In the genomic region with DNA sequence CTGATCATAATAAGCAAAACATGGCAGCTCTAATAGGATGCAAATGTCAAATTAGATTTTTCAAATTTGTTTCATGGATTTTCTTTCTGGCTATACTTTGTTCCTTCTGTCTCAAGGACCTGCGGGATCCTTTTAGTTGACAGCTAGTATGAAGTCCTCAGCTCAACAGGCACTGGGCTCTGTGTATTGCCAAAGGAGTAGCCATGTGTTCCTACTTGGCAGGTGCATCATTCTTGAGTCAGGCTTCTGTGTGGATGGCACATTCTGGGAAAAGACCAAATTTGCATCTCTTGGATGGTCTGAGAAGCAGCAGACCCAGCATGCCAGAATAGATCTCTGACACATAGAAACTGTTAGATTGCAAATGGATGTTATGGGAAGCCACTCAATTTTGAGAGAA, we compare ENCODE assay signal across 18 mouse cellular contexts.
DNase-seq lines count a peak whose midpoint lies in the region; ATAC-seq lines count a peak whose summit lies in the region.
"Had no signal": no experiment of that assay in that cellular context is flagged by ENCODE, and none has a peak within 500 bp of the region (broad histone marks: within the 10 kb centered on the region; RNA-seq: fewer than 3 reads in every experiment).

No protein-coding gene starts in this region.

- H3K9me3 ChIP-seq in liver, embryonic 12.5 days (replicated peaks) = no peaks in the 10 kb centered on the region
- H3K9me3 ChIP-seq: forebrain, embryonic 13.5 days; limb, embryonic 12.5 days; liver, embryonic 15.5 days had no signal

- ATAC-seq in liver, embryonic 12.5 days = no peak
- ATAC-seq: forebrain, embryonic 13.5 days had no signal

- no peak overlapping the region for H3K9ac ChIP-seq in liver, embryonic 12.5 days
- H3K9ac ChIP-seq: forebrain, embryonic 13.5 days; limb, embryonic 12.5 days; liver, embryonic 15.5 days had no signal

- WGBS in liver, embryonic 12.5 days (ENCODE audit: insufficient replicate concordance) = 69% methylated on average over 1 of the region's 1 CpGs

- H3K36me3 ChIP-seq in liver, embryonic 12.5 days = no peaks in the 10 kb centered on the region
- H3K36me3 ChIP-seq: limb, embryonic 12.5 days; liver, embryonic 15.5 days had no signal

- no peak overlapping the region for H3K4me2 ChIP-seq in liver, embryonic 12.5 days
- H3K4me2 ChIP-seq: forebrain, embryonic 13.5 days; limb, embryonic 12.5 days; liver, embryonic 15.5 days had no signal

- H3K4me1 ChIP-seq in liver, embryonic 12.5 days = no peaks in the 10 kb centered on the region
- H3K4me1 ChIP-seq: limb, embryonic 12.5 days; liver, embryonic 15.5 days had no signal

- no peak overlapping the region for H3K4me3 ChIP-seq in liver, embryonic 12.5 days
- H3K4me3 ChIP-seq: forebrain, embryonic 13.5 days; layer of hippocampus, adult 2 months; limb, embryonic 12.5 days; liver, embryonic 15.5 days had no signal

- no peaks in the 10 kb centered on the region for H3K27me3 ChIP-seq in liver, embryonic 12.5 days (replicated peaks)
- H3K27me3 ChIP-seq: forebrain, embryonic 13.5 days; limb, embryonic 12.5 days; liver, embryonic 15.5 days had no signal

- no peak overlapping the region for H3K27ac ChIP-seq in liver, embryonic 12.5 days
- H3K27ac ChIP-seq: forebrain, embryonic 13.5 days; layer of hippocampus, adult 2 months; limb, embryonic 12.5 days; liver, embryonic 15.5 days had no signal

- peak; percentile 3 to 11 for DNase-seq in frontal cortex, postnatal 36 days (ENCODE audit: low spot score in 2 of 2)
- DNase-seq in frontal cortex, postnatal 25 days (ENCODE audit: low spot score in 2 of 2) = no peak
- DNase-seq in right cerebral cortex, postnatal 10 days (ENCODE audit: low spot score in 2 of 2) = peak; percentile 24 to 42
- no peak for DNase-seq in right cerebral cortex, postnatal 4 days
- DNase-seq in cerebellum, adult 9-11 months = peak; percentile 65
- DNase-seq in c-Kit-positive CD71-positive TER-119-positive erythroid progenitor cells, embryonic 14.5 days (ENCODE audit: low spot score) = no peak
- DNase-seq: adrenal gland, postnatal 10 days; B cell, adult 2 months; gastrocnemius, postnatal 36 days; kidney, adult 18-20 months; kidney, postnatal 10 days; lung, postnatal 14 days; thymus, postnatal 36 days had no signal

Comparison
In these comparisons a context has a peak if more than half of its experiments do, and no peak if none do; other contexts are left out.
1. DNase-seq: peak in frontal cortex, postnatal 36 days (2 of 2), right cerebral cortex, postnatal 10 days (2 of 2) and cerebellum, adult 9-11 months (single experiment); none in frontal cortex, postnatal 25 days (0 of 2), right cerebral cortex, postnatal 4 days (single experiment) and c-Kit-positive CD71-positive TER-119-positive erythroid progenitor cells, embryonic 14.5 days (single experiment).